Mouse (Mus musculus) neural tube, embryonic 13.5 days (tissue): ENCODE results near the gene Nup107. TPM values are rescaled to one million over a fixed set of nuclear protein-coding genes. Genes with fewer than 3 reads are reported as not detected.

Experiments used
- ATAC-seq: fragments of 200-750 bp; cut with Nextera tagmentation; 2 replicates; pipeline ENCODE4 v1.8.0; 2017; ENCODE audit warnings: low read depth, mild to moderate bottlenecking, moderate TSS enrichment, moderate library complexity
- H3K27ac ChIP-seq: fragments of 300-500 bp; sonication (generic); replicated peaks from 2 replicates; pipeline ENCODE4 v1.5.1; 2015; ENCODE audit warnings: moderate library complexity, mild to moderate bottlenecking, inconsistent platforms
- H3K27me3 ChIP-seq: fragments of 300-500 bp; sonication (generic); 2 replicates; pipeline ENCODE4 v1.6.1; 2015; ENCODE audit warnings: mild to moderate bottlenecking, inconsistent platforms
- H3K36me3 ChIP-seq: fragments of 300-500 bp; sonication (generic); 2 replicates; pipeline ENCODE4 v1.6.1; 2015; ENCODE audit warnings: mild to moderate bottlenecking, inconsistent platforms
- H3K4me1 ChIP-seq: fragments of 300-500 bp; sonication (generic); replicated peaks from 2 replicates; pipeline ENCODE4 v1.6.1; 2015; ENCODE audit warnings: inconsistent platforms
- H3K4me2 ChIP-seq: fragments of 300-500 bp; sonication (generic); 2 replicates; pipeline ENCODE4 v1.6.1; 2015; ENCODE audit warnings: inconsistent platforms, mild to moderate bottlenecking, moderate library complexity
- H3K4me3 ChIP-seq: fragments of 300-500 bp; sonication (generic); 2 replicates; pipeline ENCODE4 v1.5.1; 2015; ENCODE audit warnings: mild to moderate bottlenecking, inconsistent platforms
- H3K9ac ChIP-seq: fragments of 300-500 bp; sonication (generic); 2 replicates; pipeline ENCODE4 v1.6.1; 2015; ENCODE audit warnings: moderate library complexity, mild to moderate bottlenecking, inconsistent platforms
- H3K9me3 ChIP-seq: fragments of 300-500 bp; sonication (generic); 2 replicates; pipeline ENCODE4 v1.6.1; 2016; ENCODE audit warnings: inconsistent platforms
- WGBS: fragments of 180-500 bp; shearing (Covaris S2); methylation state at CpG from one replicate; pipeline ENCODE4 v1.1.7; 2015; 5-methylcytosine and 5-hydroxymethylcytosine counted together
- polyA plus RNA-seq: library from polyadenylated mRNA; unstranded; fragments of >200 nt; fragmentation: Nextera tagmentation; extraction: Ambion mirVana; gene quantifications from 2 replicates; pipeline ENCODE4 v1.2.1, GENCODE M21; 2015

Gene Nup107
- polyA plus RNA-seq, 1 experiment from 2014 or later = 36.3 TPM

DNA sequence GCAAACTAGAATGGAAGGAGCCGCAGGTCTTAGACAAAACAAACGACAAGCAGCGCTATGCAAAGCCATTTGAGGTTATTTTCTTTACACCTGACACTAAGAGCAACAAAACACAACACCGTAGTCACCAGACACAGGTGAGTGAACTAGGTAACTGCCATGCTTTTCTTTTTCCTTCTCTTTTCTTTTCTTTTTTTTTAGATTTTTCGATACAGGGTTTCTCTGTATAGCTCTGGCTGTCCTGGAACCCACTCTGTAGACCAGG lies 25.7 kb downstream of the Nup107 start:
- H3K27ac ChIP-seq = no peak overlapping the region
- H3K36me3 ChIP-seq = peaks cover 85% of the 10 kb centered on the region
- H3K9me3 ChIP-seq = no peaks in the 10 kb centered on the region
- H3K4me1 ChIP-seq = no peaks in the 10 kb centered on the region
- no peak for ATAC-seq
- H3K27me3 ChIP-seq = no peaks in the 10 kb centered on the region
- 94% methylated on average over 5 of the region's 5 CpGs for WGBS
- no peak overlapping the region for H3K4me2 ChIP-seq
- no peak overlapping the region for H3K4me3 ChIP-seq
- no peak overlapping the region for H3K9ac ChIP-seq

DNA sequence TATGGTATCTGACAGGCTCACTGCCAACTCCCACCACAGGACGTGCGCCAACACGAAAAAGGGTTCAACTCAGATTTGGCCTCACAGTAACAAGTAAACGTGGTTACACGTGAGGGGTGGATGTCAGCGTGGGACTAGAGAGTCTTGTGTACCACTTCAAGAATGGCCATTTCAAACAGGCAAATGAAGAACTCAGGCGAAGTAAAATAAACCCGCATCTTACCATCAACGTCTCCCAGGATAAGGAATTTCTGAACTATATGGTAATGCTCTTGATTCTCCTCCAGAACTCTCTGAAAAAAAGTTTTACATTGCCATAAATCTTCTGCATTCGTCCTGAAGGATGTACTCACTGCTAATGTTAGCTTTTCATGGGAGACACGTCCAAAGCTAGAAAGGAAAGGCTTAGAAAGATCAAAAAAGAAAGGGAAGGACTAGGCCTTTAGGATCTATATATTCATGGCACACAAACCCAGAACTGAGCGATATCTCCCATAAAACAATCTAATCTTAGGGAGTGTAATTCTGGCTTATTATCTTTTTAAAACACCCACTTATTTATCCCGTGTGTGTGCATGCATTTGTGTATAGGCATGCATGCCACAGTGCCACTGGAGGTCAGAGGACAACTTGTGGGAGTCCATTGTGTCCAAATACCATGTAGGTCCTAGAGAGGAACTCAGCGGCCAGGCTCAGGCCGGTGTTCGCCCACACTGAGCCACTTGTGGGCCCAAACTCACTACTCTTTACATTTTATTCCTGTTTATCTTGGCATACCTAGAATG lies 26.2 kb downstream of the Nup107 start:
- no peaks in the 10 kb centered on the region for H3K27me3 ChIP-seq

DNA sequence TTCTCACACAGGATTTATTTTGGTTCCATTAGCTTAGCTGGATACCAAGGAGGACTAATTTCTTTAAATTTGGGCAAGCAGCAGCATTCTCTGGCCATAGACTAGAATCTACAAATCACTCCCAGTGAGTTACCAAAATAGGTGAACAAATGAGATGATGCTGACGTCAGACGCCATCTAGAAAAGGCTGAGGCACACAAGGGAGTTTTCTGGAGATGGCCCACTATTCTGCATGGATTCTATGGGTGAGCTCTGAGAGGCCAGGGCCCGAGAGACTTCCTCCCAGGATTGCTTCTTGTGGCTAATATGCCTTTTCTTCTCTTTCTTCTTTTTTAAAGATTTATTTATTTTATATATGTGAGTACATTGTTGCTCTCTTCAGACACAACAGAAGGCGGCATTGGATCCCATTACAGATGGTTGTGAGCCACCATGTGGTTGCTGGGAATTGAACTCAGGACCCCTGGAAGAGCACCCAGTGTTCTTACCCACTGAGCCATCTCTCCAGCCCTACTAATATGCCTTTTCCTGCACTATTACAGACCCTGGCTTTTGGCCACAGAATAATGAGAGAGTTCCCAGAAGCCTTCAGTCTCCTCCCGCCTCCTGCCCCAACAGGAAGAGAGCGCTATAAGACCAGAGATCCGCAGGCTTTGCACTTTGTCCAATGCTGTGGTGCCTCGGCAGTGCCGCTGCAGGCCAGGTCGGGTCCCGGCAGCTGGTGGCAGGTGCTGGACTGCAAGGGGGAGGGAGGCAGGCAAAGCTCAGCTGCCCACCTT lies 27.2 kb downstream of the Nup107 start:
- 96% methylated on average over 11 of the region's 11 CpGs for WGBS
- Histone ChIP-seq H3K9ac (no peak overlapping the region), H3K27me3 (no peaks in the 10 kb centered on the region), H3K36me3 (peaks cover 85% of the 10 kb centered on the region), H3K9me3 (no peaks in the 10 kb centered on the region), H3K4me2 (no peak overlapping the region), H3K27ac (no peak overlapping the region), H3K4me3 (no peak overlapping the region), H3K4me1 (no peaks in the 10 kb centered on the region)
- no peak for ATAC-seq

More for the DNA sequence above, 26.2 kb downstream of the Nup107 start:
- Histone ChIP-seq H3K27ac (no peak overlapping the region), H3K4me3 (no peak overlapping the region), H3K4me2 (no peak overlapping the region), H3K4me1 (no peaks in the 10 kb centered on the region), H3K36me3 (peaks cover 85% of the 10 kb centered on the region), H3K9me3 (no peaks in the 10 kb centered on the region), H3K9ac (no peak overlapping the region)
- ATAC-seq = no peak
- 90% methylated on average over 16 of the region's 16 CpGs for WGBS

DNA sequence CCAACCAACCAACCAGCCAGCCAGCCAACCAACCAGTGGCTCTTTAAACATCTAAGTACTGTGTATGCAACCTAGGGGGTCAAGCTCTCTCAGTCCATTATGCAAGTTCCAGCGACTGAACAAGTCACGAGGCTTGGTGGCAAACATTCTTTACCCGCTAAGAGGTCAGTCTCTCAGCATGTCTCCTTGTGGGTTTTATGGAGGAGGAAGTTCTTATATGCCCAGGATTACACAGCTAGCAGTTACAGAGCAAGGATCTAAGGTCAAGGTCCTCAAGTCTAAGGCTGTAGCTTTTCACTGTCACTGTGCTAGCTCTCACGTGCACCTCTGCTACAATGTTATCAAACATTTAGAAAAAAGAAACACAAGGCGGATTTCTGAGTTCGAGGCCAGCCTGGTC lies 27.9 kb downstream of the Nup107 start:
- H3K4me2 ChIP-seq = no peak overlapping the region
- no peak for ATAC-seq
- H3K9ac ChIP-seq = no peak overlapping the region
- no peaks in the 10 kb centered on the region for H3K9me3 ChIP-seq
- no peaks in the 10 kb centered on the region for H3K27me3 ChIP-seq
- no peak overlapping the region for H3K27ac ChIP-seq
- 88% methylated on average over 6 of the region's 6 CpGs for WGBS
- H3K4me1 ChIP-seq = no peaks in the 10 kb centered on the region
- H3K36me3 ChIP-seq = peaks cover 85% of the 10 kb centered on the region
- H3K4me3 ChIP-seq = no peak overlapping the region

DNA sequence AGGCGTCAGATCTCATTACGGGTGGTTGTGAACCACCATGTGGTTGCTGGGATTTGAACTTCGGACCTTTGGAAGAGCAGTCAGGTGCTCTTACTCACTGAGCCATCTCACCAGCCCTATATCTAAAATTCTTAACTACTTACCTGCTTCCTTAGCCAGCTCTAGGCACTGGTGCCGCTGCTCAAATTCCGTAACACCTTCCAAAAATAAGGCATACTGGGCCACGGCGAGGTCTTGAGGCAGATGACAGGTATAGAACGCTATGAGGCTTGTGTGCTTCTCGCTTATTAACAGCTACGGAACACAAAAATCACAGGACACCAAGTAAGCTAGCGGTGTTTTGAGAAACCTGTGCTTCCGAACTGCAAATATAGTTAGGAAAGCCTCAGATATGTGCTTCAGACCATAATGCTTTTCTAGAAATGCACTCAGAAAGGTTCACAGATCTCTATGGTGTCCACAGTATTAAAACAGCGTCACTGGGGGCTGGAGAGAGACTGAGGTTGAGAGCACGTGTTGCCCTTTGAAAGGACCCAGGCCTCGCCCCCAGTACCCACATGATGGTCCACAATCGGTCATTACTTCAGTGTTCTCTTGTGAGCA lies 28.8 kb downstream of the Nup107 start:
- H3K36me3 ChIP-seq = peaks cover 90% of the 10 kb centered on the region
- no peak overlapping the region for H3K9ac ChIP-seq
- 96% methylated on average over 16 of the region's 16 CpGs for WGBS
- no peak overlapping the region for H3K27ac ChIP-seq
- no peak overlapping the region for H3K4me3 ChIP-seq
- no peaks in the 10 kb centered on the region for H3K4me1 ChIP-seq
- H3K9me3 ChIP-seq = no peaks in the 10 kb centered on the region
- ATAC-seq = no peak
- no peaks in the 10 kb centered on the region for H3K27me3 ChIP-seq
- no peak overlapping the region for H3K4me2 ChIP-seq

DNA sequence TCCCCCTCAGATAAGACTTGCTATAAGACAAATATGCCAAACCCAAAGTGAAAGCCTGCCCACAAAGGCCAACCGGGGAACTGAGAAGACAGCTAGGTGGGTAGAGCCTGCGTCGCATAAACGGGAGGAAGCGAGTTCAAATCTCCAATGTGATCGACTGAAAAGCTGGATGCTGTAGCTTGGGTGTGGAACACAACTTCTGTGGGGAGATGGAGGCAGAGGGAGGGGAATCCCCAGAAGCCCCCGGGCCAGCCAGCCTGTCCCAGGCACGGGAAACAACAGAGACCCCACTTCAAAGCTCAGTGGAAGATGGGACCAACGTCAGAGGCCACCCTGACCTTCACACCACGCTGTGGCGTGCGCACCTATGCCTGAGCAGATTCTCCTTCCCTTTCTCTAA lies 29.5 kb downstream of the Nup107 start:
- Histone ChIP-seq H3K4me3 (no peak overlapping the region), H3K4me1 (no peaks in the 10 kb centered on the region), H3K4me2 (no peak overlapping the region), H3K36me3 (peaks cover 90% of the 10 kb centered on the region), H3K27ac (no peak overlapping the region), H3K9me3 (no peaks in the 10 kb centered on the region), H3K9ac (no peak overlapping the region), H3K27me3 (no peaks in the 10 kb centered on the region)
- WGBS = 96% methylated on average over 12 of the region's 12 CpGs
- no peak for ATAC-seq

DNA sequence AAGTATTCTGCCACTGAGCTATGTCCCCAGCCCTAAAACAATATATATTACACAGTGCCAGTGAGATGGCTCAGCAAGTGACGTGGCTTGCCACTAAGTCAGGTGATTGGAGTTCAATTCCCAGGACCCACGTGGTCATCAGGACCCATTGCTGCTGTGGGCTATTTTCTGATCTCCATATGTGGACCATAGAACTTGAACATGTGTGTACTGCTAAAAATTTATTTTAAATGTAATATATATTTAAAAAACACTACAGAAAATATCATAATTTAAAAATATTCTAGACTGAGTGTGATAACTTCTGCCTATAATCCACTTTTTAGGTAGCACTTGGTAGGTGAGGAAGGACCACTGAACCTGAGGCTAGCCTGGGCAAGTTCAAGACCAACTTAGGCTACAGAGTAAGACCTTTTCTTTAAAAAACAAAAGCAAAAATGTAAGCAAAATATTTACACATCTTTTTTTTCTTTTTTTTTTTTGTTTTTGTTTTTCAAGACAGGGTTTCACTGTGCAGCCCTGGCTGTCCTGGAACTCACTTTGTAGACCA lies 30.1 kb downstream of the Nup107 start:
- Histone ChIP-seq H3K36me3 (peaks cover 91% of the 10 kb centered on the region), H3K4me2 (no peak overlapping the region), H3K27ac (no peak overlapping the region), H3K9ac (no peak overlapping the region), H3K27me3 (no peaks in the 10 kb centered on the region), H3K4me1 (no peaks in the 10 kb centered on the region), H3K9me3 (no peaks in the 10 kb centered on the region), H3K4me3 (no peak overlapping the region)
- no peak for ATAC-seq
- 95% methylated on average over 2 of the region's 2 CpGs for WGBS

DNA sequence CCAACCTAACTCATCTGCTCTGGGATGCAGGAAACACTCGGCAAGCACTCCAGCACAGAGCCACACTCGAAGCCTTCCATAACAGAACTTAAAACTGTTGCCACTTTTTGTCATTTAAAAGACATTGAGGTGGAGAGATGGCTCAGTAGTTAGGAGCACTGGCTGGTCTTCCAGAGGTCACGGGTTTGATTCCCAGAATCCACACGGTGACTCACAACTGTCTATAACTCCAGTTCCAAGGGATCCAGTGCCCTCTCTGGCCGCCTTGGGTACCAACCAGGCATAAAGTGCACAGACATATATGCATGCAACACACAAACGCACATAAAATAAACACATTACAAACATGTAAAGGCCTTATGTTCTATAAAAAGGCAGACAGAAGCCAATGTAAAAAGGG lies 31.0 kb downstream of the Nup107 start:
- Histone ChIP-seq H3K4me2 (no peak overlapping the region), H3K9ac (no peak overlapping the region), H3K27ac (no peak overlapping the region), H3K4me1 (no peaks in the 10 kb centered on the region), H3K4me3 (no peak overlapping the region), H3K27me3 (no peaks in the 10 kb centered on the region), H3K36me3 (peaks cover 94% of the 10 kb centered on the region), H3K9me3 (no peaks in the 10 kb centered on the region)
- ATAC-seq = no peak
- WGBS = 93% methylated on average over 6 of the region's 6 CpGs

DNA sequence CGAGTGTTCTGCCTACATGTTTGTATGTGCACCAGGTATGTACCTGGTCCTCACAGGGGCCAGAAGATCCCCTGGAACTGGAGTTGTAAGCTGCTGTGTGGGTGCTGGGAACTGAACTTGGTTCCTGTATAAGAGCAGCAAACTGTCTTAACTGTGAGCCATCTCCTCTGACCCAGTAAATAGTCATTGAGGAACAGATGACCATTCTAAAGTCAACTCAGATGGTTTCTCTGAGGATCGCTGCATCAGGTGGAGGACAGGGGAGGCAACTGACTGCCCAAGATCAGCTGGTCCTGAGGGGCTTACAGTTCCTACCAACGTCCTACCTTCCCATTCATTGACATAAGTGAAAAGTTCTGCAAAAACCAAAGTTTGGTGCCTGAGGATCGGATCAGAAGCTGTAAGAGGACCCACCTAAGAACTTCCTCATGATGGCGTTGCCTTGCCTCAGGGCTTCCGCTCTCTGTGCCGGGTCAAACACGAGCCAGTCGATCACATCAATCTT lies 31.6 kb downstream of the Nup107 start:
- Histone ChIP-seq H3K9me3 (no peaks in the 10 kb centered on the region), H3K9ac (no peak overlapping the region), H3K27me3 (no peaks in the 10 kb centered on the region), H3K4me1 (no peaks in the 10 kb centered on the region), H3K4me3 (no peak overlapping the region), H3K27ac (no peak overlapping the region), H3K4me2 (no peak overlapping the region), H3K36me3 (peaks cover 93% of the 10 kb centered on the region)
- 94% methylated on average over 9 of the region's 9 CpGs for WGBS
- ATAC-seq = no peak

DNA sequence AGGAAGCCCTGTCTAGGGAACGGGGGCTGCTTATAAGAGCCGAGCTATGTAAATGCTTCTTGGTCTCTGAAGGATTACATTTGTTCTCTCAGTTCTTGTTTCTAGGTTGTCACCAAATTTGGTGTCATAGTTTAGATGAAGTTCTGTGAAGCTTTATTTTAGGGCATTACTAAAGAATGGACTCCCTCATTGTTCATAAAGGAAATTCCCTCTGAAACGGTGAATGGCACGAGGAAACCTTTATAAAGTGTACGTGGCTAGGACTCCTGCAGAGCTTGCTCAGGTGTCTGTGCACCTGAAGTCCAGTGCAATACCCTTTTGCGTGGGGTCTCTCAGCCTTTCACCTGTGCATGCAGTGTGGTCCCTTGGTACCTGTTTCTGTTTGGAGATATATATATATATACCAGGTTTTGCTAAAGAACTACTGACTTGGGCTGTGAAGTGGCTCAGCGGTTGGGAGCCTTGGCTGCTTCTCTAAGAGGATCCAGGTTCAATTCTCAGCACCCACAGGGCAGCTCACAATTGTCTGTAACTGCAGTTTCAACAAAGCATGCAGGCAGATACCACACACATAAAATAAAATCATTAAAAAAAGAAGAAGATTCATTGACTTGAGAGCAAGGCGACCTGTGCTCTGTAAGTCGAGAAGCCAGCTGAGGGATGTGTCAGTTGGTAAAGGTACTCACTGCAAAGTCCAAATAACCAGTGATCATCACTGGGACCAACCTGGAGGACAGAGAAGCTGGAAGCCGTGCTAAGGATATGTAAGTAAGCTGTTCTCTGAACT lies 32.5 kb downstream of the Nup107 start:
- no peak for ATAC-seq
- Histone ChIP-seq H3K4me3 (no peak overlapping the region), H3K27ac (no peak overlapping the region), H3K4me1 (no peaks in the 10 kb centered on the region), H3K27me3 (no peaks in the 10 kb centered on the region), H3K9me3 (no peaks in the 10 kb centered on the region), H3K4me2 (no peak overlapping the region), H3K9ac (no peak overlapping the region), H3K36me3 (peaks cover 93% of the 10 kb centered on the region)
- 96% methylated on average over 10 of the region's 10 CpGs for WGBS

DNA sequence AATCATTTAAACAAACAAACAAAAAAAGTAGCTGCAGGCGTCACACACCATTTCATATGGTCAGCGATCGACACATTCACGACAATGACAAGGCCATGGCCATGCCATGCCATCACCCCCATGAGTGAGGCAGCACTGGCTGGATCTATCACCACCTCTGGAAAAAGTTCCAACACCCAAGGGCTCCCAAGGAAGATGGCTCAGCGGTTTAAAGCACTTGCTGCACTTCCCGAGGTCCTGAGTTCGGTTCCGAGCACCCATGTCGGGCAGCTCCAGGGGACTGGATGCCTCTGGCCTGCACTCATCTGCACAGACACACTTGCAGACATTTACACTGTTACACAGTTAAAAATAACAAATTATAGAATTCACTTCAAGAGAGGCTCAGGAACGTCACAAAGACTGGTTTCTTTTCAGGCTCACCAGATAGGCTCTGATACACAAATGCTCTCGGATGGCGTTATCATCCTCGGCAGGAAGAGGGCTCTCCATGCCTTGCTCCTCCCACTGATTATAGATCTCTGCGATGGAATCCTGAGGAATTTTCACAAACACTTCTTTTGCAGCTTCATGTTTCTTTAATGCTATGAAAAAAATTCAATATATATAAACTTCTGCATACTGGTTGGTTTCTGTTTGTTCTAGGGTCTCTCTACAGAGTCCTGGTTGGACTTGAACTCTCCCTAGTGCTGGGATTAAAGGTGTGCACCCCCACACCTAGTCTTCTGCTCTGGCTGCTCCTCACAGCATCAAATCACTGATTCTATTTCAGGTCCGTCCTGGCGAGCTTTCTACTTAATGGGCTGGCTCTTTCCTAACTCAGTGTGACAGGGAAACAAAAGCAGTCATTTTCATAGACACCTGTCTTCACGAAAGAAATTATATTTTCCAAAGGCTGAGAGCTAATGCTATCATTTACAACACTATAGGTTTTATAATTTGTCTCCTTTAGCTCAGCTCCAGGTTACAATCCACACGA lies 33.5 kb downstream of the Nup107 start:
- 92% methylated on average over 18 of the region's 18 CpGs for WGBS
- Histone ChIP-seq H3K9ac (no peak overlapping the region), H3K4me3 (no peak overlapping the region), H3K4me1 (no peaks in the 10 kb centered on the region), H3K9me3 (no peaks in the 10 kb centered on the region), H3K27ac (no peak overlapping the region), H3K36me3 (peaks cover 93% of the 10 kb centered on the region), H3K4me2 (no peak overlapping the region), H3K27me3 (no peaks in the 10 kb centered on the region)
- ATAC-seq = no peak
